Mouse (Mus musculus) R1 (cell line): ENCODE results near the gene Lxn.

Source experiments
- DNase-seq: peaks from one replicate; pipeline ENCODE4 v3.0.0-alpha.2; 2018; ENCODE audit warnings: low read depth, low spot score

The Lxn gene

DNA sequence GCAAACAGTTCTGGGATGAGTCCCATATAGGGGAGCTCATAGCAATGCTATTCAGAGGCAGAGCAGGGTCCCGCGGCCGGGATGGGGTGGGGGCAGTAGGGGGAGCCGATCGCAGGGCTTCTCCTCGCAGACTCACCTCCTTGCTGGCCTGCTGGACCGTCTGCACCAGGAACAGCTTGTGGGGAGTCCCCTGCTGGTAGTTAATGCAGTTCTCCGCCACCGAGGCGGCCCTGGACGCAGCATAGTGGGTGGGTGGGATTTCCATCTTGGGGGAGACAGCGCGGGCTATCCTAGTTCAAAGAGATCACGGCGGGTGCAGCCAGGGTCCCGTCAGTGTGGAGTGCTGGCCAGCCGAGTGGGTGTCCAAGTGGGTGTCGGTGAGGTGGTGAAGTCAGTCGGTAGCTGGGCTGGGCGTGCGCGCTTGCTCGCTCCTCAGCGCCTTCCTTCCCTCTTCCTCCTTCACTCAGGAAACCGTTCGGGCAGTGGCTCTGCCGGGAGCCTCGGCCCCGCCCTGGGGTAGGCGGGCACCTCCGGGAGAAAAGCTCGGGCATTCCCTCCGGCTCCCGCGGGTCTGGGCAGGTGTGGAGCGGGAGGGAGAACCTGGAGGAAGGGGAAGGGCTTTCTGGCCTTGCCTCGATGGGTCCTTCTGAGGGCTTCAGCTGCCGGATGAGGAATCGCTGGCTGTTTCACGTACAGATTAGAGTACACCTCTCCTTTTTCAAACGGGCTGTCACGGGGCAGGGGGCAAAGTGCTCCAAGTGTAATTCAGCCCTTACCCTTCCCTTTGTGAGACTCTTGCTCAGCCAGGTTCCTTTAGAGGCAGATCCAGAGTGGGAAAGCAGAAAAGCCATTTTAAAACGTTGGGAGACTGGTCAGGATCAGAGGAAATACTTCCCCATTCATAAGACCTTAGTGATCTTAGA is at the start of gene Lxn:
Gene Lxn, minus strand, starts transcription at position 477 of the 923 bp plus-strand sequence.
- peak; percentile 75 for DNase-seq

DNA sequence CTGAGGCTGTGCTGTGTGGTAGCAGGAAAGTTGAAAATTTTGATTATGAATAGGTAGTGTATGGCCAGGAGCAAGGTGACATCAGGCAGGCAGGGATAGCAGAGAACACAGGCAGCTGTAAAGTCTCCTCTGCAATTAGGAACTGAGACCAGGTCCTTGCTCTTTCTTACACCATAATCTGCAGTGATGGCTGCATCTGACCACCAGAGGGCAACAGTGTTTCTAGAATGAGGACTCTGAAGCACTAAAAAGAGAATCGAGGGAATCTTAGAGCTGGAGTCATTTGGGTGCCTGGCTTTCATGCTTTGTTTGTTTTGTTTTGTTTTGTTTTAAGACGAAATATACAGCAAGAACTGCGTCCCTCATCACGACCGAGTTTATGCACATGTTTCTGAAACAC is 49.1 kb upstream of the Lxn start:
- DNase-seq: peak; percentile 78

DNA sequence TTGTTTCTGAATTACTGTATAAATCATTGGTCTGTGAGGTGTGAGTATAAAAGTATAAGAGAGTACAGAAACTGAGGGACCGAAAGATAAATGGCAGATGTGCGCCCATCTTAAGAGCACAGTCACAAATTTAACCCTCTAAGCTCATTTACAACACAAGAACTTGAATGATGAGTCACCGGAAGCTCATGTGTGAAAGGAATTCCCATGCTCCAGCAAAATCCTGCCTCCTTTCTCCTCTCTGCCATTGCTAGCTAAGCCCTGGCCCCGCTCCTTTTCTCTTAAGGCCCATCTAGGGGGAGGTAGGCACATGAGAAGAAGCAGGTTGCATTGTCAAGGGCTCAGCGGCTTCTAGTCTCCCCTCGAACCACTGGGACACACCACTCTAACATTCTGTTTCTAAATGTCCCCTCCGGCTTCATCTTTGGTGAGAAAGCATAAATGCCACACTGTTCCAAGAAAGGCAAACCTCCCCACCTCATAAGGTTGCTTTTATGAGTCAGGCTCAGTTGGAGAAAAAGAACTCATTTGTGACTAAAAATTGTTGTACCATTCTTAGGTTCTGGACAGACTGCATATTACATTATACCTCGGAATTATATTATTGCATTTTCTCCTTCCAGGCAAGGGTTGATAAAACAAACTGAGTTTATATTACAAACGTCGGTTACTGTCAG is 44.6 kb upstream of the Lxn start:
- peak; percentile 65 for DNase-seq

DNA sequence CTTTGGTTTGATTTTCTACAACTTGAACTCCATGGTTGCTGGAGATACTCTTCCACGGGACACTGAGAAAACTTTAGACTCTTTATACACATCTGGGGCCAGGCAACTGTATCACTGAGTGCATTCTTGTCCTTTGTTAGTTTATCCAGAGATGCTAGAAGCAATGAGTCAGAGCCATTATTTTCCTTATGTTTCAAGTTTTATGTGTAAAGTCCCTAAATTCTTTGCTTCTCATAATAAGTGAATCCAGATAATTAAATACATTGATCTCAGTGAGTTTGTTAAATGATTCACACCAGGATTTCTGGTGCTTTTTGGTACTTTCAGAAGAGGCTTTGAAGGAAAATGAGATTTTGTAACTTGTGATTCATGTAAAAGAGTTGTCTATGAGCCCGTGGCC is 41.6 kb upstream of the Lxn start:
- no peak for DNase-seq

- DNase-seq: peak; percentile 83
These were observed 40.2 kb upstream of the Lxn start for GRCm38 (mm10) chr3:67503878-67504277.

DNA sequence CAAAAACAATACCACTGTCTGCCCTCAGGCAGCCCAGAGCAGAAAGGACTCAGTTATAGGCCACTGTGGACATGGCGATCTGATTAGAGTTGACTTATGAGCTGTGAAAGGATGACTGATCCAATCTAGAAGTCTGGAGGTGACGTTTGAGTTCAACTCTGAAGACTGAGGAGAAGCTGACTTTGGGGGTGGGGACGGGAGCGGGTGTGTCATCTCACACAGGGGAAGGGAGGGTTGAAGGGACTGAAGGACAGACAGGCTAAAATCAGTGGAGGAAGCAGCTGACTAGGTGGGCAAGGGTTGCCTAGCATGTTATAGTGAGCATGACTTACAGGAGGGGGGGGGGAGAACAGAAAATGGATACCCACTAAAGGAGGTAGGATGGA is 35.7 kb upstream of the Lxn start:
- DNase-seq: no peak

- no peak for DNase-seq
These were observed 35.2 kb upstream of the Lxn start for GRCm38 (mm10) chr3:67498773-67499405.

DNA sequence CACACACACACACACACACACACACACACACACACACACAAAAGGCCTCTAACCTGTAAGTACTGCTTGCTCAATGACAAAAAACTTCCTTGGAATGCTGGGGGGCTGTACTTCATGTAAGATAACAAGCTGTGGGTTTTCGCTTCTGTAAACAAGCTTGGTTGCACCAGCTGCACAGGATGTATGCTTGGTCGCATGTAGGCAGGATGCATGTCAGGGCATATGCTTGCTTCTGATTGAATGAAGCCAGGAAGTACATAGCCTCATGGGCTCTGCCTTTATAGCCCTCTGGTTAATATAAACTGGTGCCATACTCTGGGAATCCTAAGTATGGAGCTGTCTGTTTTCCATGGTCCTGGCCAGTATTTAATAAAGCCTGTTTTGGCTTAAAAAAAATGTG is 34.3 kb upstream of the Lxn start:
- DNase-seq: no peak

DNA sequence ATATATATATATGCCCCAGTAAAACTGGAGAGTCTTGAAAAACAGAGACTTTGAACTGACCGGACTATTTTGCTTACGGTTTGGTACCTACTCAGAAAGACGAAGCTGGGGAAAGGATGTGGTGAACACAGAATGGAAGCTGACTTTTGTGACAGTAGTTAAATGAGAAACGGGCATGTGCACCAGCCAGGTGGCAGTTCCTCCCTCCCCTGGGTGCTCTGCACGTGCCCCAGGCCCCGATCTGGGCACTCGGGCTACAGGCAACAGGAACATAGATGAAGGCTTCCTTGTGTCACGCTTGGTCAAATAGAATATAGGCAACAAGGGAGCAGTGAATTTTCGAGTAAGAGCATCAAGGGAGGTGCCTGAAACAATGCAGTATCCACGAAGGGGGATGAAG is 32.6 kb upstream of the Lxn start:
- DNase-seq: no peak

- no peak for DNase-seq
These were observed 29.4 kb upstream of the Lxn start for GRCm38 (mm10) chr3:67493132-67493531.

DNA sequence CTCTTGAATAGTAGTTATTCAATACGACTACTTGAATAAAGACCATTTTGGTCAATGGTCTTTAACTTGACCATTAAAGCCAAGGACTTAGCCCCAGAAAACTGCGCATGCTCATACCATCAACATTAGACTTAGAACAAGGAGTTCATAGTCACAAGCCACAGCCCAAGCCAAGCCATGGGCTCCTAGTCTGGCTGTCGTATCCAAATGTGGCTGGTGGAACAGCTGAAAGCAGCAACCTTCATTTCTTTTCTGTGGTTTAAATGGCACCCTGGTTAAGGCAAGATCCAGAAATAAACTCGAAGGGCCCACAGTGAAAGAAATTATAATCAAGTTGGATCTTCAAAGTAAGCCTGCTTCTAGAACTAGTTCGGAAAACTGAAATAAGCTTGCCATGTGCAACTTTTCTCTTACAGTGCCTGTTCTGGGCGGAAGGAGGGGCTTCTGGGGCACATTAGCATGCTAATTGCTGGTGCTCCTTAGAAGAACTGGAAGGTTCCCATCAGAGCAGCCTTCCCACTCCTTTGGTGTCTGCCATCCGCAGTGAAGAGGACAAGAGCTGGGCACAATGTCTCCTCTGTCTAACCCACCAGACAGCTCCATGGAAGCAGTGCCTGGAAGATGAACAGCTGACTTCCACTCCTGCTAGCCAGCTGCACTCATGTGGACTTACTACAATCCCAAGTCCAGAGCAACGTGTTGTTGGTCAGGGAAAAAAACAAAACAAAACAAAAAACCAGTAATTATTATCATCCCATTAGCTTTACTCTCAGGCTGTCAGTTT is 28.6 kb upstream of the Lxn start:
- no peak for DNase-seq

- DNase-seq: no peak
These were observed 26.4 kb upstream of the Lxn start for GRCm38 (mm10) chr3:67490156-67490555.

DNA sequence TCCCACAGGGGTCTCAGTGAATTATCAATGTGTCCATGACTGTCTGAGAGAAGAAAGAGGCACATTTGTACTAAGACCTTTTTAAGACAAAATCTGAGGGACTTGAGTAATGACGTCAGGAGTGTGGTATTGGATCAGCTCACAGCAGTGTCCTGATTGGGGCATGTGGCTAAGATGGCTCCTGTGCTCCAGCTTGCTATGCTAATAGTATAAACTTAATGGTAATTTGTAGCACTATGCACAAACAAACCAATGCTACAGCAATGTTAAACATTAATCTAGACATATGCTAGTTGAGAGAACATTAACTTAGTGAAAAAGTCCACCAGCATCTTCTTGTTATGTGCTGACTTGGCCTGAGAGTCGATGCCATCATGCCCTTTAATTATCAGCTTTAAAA is 21.5 kb upstream of the Lxn start:
- no peak for DNase-seq

DNA sequence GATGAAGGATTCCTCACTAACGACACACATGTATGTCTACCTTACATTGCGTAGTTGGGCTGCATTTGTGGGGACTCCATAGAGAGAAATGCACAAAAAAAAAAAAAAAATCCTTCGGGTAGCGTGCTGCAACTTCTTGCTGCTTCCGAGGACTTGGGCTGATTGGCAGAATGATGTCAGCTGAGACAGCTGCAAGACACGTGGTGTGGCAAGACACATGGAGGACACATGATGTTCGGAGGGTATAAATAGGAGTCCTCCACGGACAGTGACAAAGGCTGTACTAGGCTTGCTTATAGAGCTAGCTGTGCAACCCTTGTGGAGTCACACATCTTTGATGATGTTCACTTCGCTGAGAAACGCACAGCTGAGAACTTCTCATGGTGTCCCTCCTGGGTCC is 18.7 kb upstream of the Lxn start:
- DNase-seq: no peak

- DNase-seq: no peak
These were observed 16.1 kb upstream of the Lxn start for GRCm38 (mm10) chr3:67479806-67480205.

GRCm38 (mm10) chr3:67473438-67473837 is 9.7 kb upstream of the Lxn start:
- no peak for DNase-seq

DNA sequence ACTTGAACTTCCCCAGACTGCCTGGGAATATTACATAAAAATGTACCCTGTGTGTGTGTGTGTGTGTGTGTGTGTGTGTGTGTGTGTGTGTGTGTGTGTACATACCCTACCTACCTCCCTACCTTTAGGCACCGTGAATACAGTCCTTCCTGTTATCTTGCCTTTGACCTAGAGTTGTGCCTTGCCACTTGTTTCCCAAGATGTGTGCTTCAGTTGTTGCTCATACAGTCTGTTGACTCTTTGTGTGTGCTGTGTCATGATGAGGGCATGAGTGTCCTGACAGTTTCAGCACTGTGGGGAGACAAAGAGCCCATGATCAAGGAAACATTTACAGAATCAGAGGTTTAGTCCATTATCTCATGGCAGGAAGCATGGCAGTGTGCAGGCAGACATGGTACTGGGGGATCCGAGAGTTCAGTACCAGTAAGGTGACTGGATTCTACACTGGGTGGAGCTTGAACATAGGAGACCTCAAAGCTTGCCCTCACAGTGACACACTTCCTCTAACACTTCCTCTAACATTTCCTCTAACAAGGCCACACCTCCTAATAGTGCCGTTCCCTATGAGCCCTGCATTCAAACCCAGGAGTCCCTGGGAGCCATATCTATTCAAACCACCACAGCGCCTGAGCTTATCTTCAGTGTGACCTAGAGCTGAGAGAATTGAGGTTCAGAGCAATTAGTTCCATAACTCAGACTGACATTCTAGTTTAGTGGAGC is 7.8 kb upstream of the Lxn start:
- DNase-seq: no peak

DNA sequence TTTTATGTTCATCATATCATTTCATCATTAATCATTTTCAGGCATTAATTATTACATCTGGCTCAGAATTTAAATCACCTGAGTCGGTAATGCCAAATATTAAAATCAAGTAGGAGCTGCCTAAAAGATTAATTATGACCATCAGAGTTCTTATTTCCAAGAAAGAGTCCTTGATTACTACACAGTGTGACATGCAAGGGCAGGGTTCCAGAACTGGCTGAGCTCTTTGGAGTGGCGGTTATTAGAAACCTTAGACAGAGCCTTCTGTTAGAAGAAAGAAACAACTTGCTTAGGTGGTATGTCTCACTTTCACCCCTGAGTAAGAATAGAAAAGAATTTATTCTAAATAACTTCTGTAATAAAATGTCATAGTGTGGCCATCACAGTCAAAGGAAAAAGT is 3.6 kb upstream of the Lxn start:
- DNase-seq: no peak

DNA sequence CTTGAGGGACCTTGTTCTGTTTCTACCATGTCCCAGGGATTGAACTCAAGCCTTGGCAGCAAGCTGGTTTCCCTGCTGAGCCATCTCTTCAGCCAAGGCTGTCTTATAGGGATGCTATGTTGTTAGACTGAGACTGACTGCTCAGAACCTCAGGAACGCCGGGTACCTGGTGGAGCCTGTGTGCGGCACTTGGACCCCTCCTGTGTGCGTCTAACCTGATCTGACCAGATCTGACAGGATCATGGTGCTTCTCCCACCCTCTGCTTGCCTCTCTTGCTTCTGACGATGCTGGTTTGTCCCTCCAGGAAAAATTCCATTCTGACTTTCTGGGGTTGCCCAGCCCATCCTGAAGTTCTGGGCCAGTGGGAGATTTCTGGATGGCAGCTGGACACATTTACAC is 2.9 kb upstream of the Lxn start:
- DNase-seq: peak; percentile 45

- DNase-seq: no peak
These were observed 725 bp downstream of the Lxn start for GRCm38 (mm10) chr3:67463001-67463400.

DNA sequence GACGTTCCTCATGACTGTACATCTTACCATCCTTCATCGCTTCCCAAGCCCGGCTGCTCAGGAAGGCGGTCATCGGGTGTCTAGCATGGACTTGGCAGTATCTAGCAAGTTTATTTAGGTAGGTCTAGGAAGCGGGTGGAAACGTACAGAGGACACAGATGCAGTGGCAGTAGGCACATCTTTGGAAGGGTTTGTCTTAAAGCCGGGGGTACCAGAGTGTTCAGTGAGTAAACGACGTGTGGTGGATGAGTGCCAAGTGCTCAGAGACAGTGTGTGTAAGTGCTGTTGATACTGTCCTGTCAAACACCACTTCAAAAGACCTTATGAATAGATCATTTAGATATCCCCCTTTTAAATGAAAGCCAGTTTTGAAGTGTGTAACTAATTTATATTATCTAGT is 1.1 kb downstream of the Lxn start:
- DNase-seq: no peak
